Mouse (Mus musculus) adrenal gland, postnatal 14 days (tissue): Measurements from ENCODE around the gene Nup98. TPM values are rescaled to one million over a fixed set of nuclear protein-coding genes. Genes with fewer than 3 reads are reported as not detected.

ENCODE experiments used
- total RNA-seq: library from RNA; stranded (reverse); gene quantifications from 2 replicates; pipeline ENCODE4 v1.2.3, GENCODE M21; 2021

Nup98 gene
- total RNA-seq, 1 experiment from 2014 or later: 61.3 TPM

Other genes with a start within 250 kb of the Nup98 start
- 5.6 and 5.8 TPM in 2 replicates for gene Il18bp, start 191.5 kb downstream of the Nup98 start, total RNA-seq
- 30.4 and 32.0 TPM in 2 replicates for gene Rnf121, start 144.7 kb downstream of the Nup98 start, total RNA-seq
- gene Xndc1, start 144.7 kb downstream of the Nup98 start, total RNA-seq: 12.1 and 17.2 TPM in 2 replicates
- gene Xntrpc, start 144.5 kb downstream of the Nup98 start, total RNA-seq: 1.2 and 1.5 TPM in 2 replicates
- gene Trpc2, start 127.1 kb downstream of the Nup98 start, total RNA-seq: not detected in 2 replicates
- gene Art1, start 108.4 kb downstream of the Nup98 start, total RNA-seq: not detected in 2 replicates
- gene Art5, start 100.7 kb downstream of the Nup98 start, total RNA-seq: 0.44 TPM in 1 of 2 replicates, not detected in the other
- gene Chrna10, start 93.3 kb downstream of the Nup98 start, total RNA-seq: not detected in 2 replicates
- 75.7 and 87.8 TPM in 2 replicates for gene Pgap2, start within 50 bp of the Nup98 start, total RNA-seq
- gene Rhog, start 45.9 kb upstream of the Nup98 start, total RNA-seq: 53.6 and 63.5 TPM in 2 replicates
- gene Stim1, start 57.6 kb upstream of the Nup98 start, total RNA-seq: 71.0 and 88.3 TPM in 2 replicates
- gene Rrm1, start 231.5 kb upstream of the Nup98 start, total RNA-seq: 41.7 and 42.2 TPM in 2 replicates